Comparison of ENCODE assay signal across 9 mouse cellular contexts in genomic region chr9:106675965-106676364, GRCm38 (mm10). TPM values are rescaled to one million over a fixed set of nuclear protein-coding genes. Genes with fewer than 3 reads are reported as not detected.
DNase-seq lines count a peak whose midpoint lies in the region; ATAC-seq and TF ChIP-seq lines count a peak whose summit lies in the region.
"Had no signal": no experiment of that assay in that cellular context is flagged by ENCODE, and none has a peak within 500 bp of the region (broad histone marks: within the 10 kb centered on the region; RNA-seq: fewer than 3 reads in every experiment).

No protein-coding gene starts in this region.

- no peak overlapping the region for H3K9ac ChIP-seq in kidney, embryonic 14.5 days (ENCODE audit: low read depth, low read length)
- H3K9ac ChIP-seq in neural tube, embryonic 12.5 days: no peak overlapping the region
- H3K9ac ChIP-seq in intestine, postnatal 0 days (ENCODE audit: low read depth, low read length): no peak overlapping the region
- H3K9ac ChIP-seq in stomach, embryonic 16.5 days (ENCODE audit: low read length): no peak overlapping the region
- H3K9ac ChIP-seq: liver, embryonic 14.5 days had no signal

- H3K27me3 ChIP-seq in kidney, embryonic 14.5 days (ENCODE audit: control insufficient read depth, insufficient read depth, low read length): no peaks in the 10 kb centered on the region
- H3K27me3 ChIP-seq in neural tube, embryonic 12.5 days (replicated peaks): no peaks in the 10 kb centered on the region
- no peaks in the 10 kb centered on the region for H3K27me3 ChIP-seq in intestine, postnatal 0 days (replicated peaks; ENCODE audit: control insufficient read depth, insufficient read depth, low read length)
- no peaks in the 10 kb centered on the region for H3K27me3 ChIP-seq in stomach, embryonic 16.5 days (ENCODE audit: control insufficient read depth, insufficient read depth, low read length)

- no peaks in the 10 kb centered on the region for H3K9me3 ChIP-seq in kidney, embryonic 14.5 days (ENCODE audit: control insufficient read depth, low read length)
- no peaks in the 10 kb centered on the region for H3K9me3 ChIP-seq in neural tube, embryonic 12.5 days
- no peaks in the 10 kb centered on the region for H3K9me3 ChIP-seq in intestine, postnatal 0 days (ENCODE audit: control insufficient read depth)
- no peaks in the 10 kb centered on the region for H3K9me3 ChIP-seq in stomach, embryonic 16.5 days (replicated peaks; ENCODE audit: control insufficient read depth, low read length)

- H3K27ac ChIP-seq in kidney, embryonic 14.5 days (ENCODE audit: low read depth, low read length): no peak overlapping the region
- no peak overlapping the region for H3K27ac ChIP-seq in neural tube, embryonic 12.5 days
- no peak overlapping the region for H3K27ac ChIP-seq in intestine, postnatal 0 days (ENCODE audit: low read depth, low read length)
- peak overlapping the region; percentile 41; the same call in 1 of the 2 replicates for H3K27ac ChIP-seq in stomach, embryonic 16.5 days (ENCODE audit: low read length)
- H3K27ac ChIP-seq: liver, embryonic 14.5 days had no signal

- no peak overlapping the region for H3K4me2 ChIP-seq in kidney, embryonic 14.5 days (replicated peaks; ENCODE audit: low read depth, low read length)
- H3K4me2 ChIP-seq in neural tube, embryonic 12.5 days (replicated peaks): no peak overlapping the region
- no peak overlapping the region for H3K4me2 ChIP-seq in intestine, postnatal 0 days (replicated peaks; ENCODE audit: low read depth)
- H3K4me2 ChIP-seq in stomach, embryonic 16.5 days (ENCODE audit: low read depth, low read length): no peak overlapping the region

- no peak overlapping the region for H3K4me3 ChIP-seq in kidney, embryonic 14.5 days (ENCODE audit: low read length)
- no peak overlapping the region for H3K4me3 ChIP-seq in neural tube, embryonic 12.5 days
- no peak overlapping the region for H3K4me3 ChIP-seq in intestine, postnatal 0 days (ENCODE audit: low read depth, low read length)
- H3K4me3 ChIP-seq in stomach, embryonic 16.5 days (replicated peaks; ENCODE audit: low read length): no peak overlapping the region

- no peaks in the 10 kb centered on the region for H3K4me1 ChIP-seq in kidney, embryonic 14.5 days (ENCODE audit: control insufficient read depth, insufficient read depth, low read length)
- H3K4me1 ChIP-seq in neural tube, embryonic 12.5 days: no peaks in the 10 kb centered on the region
- H3K4me1 ChIP-seq in intestine, postnatal 0 days (replicated peaks; ENCODE audit: control insufficient read depth, insufficient read depth, low read length): no peaks in the 10 kb centered on the region
- H3K4me1 ChIP-seq in stomach, embryonic 16.5 days (ENCODE audit: control insufficient read depth, insufficient read depth, low read length): no peaks in the 10 kb centered on the region; the same call in 1 of the 2 replicates

- DNase-seq in kidney, postnatal 10 days: no peak
- DNase-seq in neural tube, embryonic 10.5 days (ENCODE audit: extremely low spot score, low spot score): no peak
- DNase-seq in T-cell, adult 2 months (ENCODE audit: low spot score): no peak
- DNase-seq in embryo, embryonic 10 days (ENCODE audit: low spot score): no peak

- 76% methylated on average over 8 of the region's 9 CpGs for WGBS in kidney, embryonic 14.5 days
- 76% methylated on average over 9 of the region's 9 CpGs for whole genome bisulfite sequencing in neural tube, embryonic 12.5 days
- 76% methylated on average over 9 of the region's 9 CpGs for WGBS in intestine, postnatal 0 days
- 68% methylated on average over 9 of the region's 9 CpGs for WGBS in stomach, embryonic 16.5 days

- TF ChIP-seq CTCF in intestine, postnatal 0 days (IDR thresholded peaks at IDR 0.05; ENCODE audit: low read depth): no peak

- H3K36me3 ChIP-seq in kidney, embryonic 14.5 days (ENCODE audit: control insufficient read depth, insufficient read depth, low read length): peaks cover 44% of the 10 kb centered on the region
- H3K36me3 ChIP-seq in neural tube, embryonic 12.5 days: peaks cover 25% of the 10 kb centered on the region
- H3K36me3 ChIP-seq in intestine, postnatal 0 days (ENCODE audit: control insufficient read depth, insufficient read depth): peaks cover 47% of the 10 kb centered on the region
- 0 out of 2 replicates have a peak, but pooled peaks cover 12% of the 10 kb centered on the region for H3K36me3 ChIP-seq in stomach, embryonic 16.5 days (ENCODE audit: control insufficient read depth, insufficient read depth, low read length)

- ATAC-seq in kidney, embryonic 14.5 days (ENCODE audit: low FRiP score, low TSS enrichment): peak; percentile 41
- 0 out of 2 replicates have a peak, but pooled peaks have one; percentile 63 for ATAC-seq in neural tube, embryonic 12.5 days (ENCODE audit: low FRiP score, low read depth)
- 0 out of 2 replicates have a peak, but pooled peaks have one; percentile 39 for ATAC-seq in intestine, postnatal 0 days
- ATAC-seq in stomach, embryonic 16.5 days (ENCODE audit: insufficient read depth, low FRiP score): peak; percentile 65

RNA-seq across cellular contexts. Expression of gene Tex264, which starts 9.8 kb away (rescaled TPM):
- 42.5 and 58.2 TPM in 2 replicates for polyA plus RNA-seq in kidney, embryonic 14.5 days (2014; fragmentation: Nextera tagmentation; extraction: Ambion mirVana)
- 35.1 and 38.4 TPM in 2 replicates for polyA plus RNA-seq in neural tube, embryonic 12.5 days (2016; fragmentation: Nextera tagmentation; extraction: Ambion mirVana)
- 100 and 109 TPM in 2 replicates for polyA plus RNA-seq in intestine, postnatal 0 days (2015; fragmentation: Nextera tagmentation; extraction: Ambion mirVana)
- 53.4 and 60.5 TPM in 2 replicates for polyA plus RNA-seq in stomach, embryonic 16.5 days (2015; fragmentation: Nextera tagmentation; extraction: Ambion mirVana)

RNA-seq across cellular contexts. Expression of gene Grm2, which starts 20.1 kb away (rescaled TPM):
- not detected in 2 replicates for polyA plus RNA-seq in kidney, embryonic 14.5 days (2014; fragmentation: Nextera tagmentation; extraction: Ambion mirVana)
- 9.2 and 11.8 TPM in 2 replicates for polyA plus RNA-seq in neural tube, embryonic 12.5 days (2016; fragmentation: Nextera tagmentation; extraction: Ambion mirVana)
- polyA plus RNA-seq in intestine, postnatal 0 days (2015; fragmentation: Nextera tagmentation; extraction: Ambion mirVana): not detected in 2 replicates
- 0.08 TPM in 1 of 2 replicates, not detected in the other for polyA plus RNA-seq in stomach, embryonic 16.5 days (2015; fragmentation: Nextera tagmentation; extraction: Ambion mirVana)
- polyA plus RNA-seq: liver, embryonic 14.5 days had no signal

RNA-seq across cellular contexts. Expression of gene Iqcf6, which starts 49.6 kb away (rescaled TPM):
- polyA plus RNA-seq in kidney, embryonic 14.5 days (2014; fragmentation: Nextera tagmentation; extraction: Ambion mirVana): not detected in 2 replicates
- not detected in 2 replicates for polyA plus RNA-seq in neural tube, embryonic 12.5 days (2016; fragmentation: Nextera tagmentation; extraction: Ambion mirVana)
- not detected in 2 replicates for polyA plus RNA-seq in intestine, postnatal 0 days (2015; fragmentation: Nextera tagmentation; extraction: Ambion mirVana)
- polyA plus RNA-seq in stomach, embryonic 16.5 days (2015; fragmentation: Nextera tagmentation; extraction: Ambion mirVana): not detected in 2 replicates
- polyA plus RNA-seq: liver, embryonic 14.5 days had no signal
